Mouse (Mus musculus): Measurements from ENCODE around the gene Kcnn3.

DNA sequence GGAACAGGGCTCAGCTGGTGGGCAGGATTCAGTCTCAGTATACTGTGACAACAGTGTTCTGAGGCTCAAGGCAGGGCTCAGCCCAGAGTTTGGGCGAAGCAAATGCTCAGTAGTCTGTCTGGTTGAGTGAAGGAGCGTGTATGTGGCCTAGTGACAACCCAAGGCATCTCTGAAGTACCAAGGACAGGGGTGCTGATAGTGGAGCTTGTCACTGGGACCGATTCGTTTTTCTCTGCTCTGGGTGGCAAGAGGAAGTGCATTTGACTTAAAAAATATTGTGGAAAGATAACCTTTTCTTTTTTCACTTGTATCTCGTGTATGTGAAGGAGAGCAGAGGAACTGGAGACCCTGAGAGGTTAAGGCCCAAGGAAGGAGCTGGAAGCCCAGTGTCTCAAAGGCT is 37.8 kb downstream of the Kcnn3 start:
- TF ChIP-seq GATA1 (IDR thresholded peaks at IDR 0.05; ENCODE audit: low read length) = no peak
- no peak for TF ChIP-seq TAL1 (IDR thresholded peaks at IDR 0.05; ENCODE audit: low read length)

Measured in erythroblast, embryonic 14.5 days (primary cell).